Mouse (Mus musculus): ENCODE data around the gene Acsl1. TPM values are rescaled to one million over a fixed set of nuclear protein-coding genes. Genes with fewer than 3 reads are reported as not detected.

Gene Acsl1
- total and polyA plus RNA-seq, 3 experiments = 26.2 to 33.9 TPM; not detected in 1

DNA sequence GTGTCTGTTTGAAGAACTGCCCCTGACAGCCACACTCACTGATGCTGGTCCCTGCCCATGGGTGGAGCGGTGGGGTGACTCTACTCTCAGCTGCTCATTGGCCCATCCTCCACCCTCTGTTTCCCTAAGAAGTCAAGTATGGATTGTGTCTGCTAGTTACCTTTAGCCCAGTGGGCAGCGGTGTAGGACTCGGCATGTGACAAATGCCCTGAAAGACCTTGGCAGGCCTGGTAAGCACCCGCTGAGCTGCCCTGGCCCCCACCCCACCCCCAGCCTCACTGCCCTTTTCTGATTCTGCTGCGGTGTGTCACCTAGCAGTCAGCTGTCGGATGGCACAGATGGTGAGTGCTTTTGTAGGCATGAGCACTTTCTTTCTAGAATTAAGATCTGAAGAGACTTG is 20.0 kb downstream of the Acsl1 start:
- H3K36me3 ChIP-seq (ENCODE audit: control insufficient read depth in 1 of 2, insufficient read depth in 2 of 2, low read length in 2 of 2) = no peaks in the 10 kb centered on the region; a peak in 1 of 4 replicates
- H3K9ac ChIP-seq (ENCODE audit: control insufficient read depth, low read depth, low read length, poor library complexity, severe bottlenecking) = no peak overlapping the region
- TF ChIP-seq CHD1 (IDR thresholded peaks at IDR 0.05; ENCODE audit: low read depth, low read length) (no peak), GATA1 (IDR thresholded peaks at IDR 0.05; ENCODE audit: low read depth, low read length) (no peak), USF1 (IDR thresholded peaks at IDR 0.05; ENCODE audit: low read depth, low read length) (no peak)
- no peaks in the 10 kb centered on the region for H3K4me1 ChIP-seq (ENCODE audit: control insufficient read depth in 1 of 2, insufficient read depth in 2 of 2, low read length in 2 of 2)
- peaks cover 8% of the 10 kb centered on the region; the same call in 1 of the 2 replicates for H3K79me2 ChIP-seq (ENCODE audit: control insufficient read depth, insufficient read depth, low read length, poor library complexity)
- H3K27me3 ChIP-seq (ENCODE audit: control insufficient read depth in 1 of 2, insufficient read depth in 2 of 2, low read length in 2 of 2) = no peaks in the 10 kb centered on the region
- DNase-seq (ENCODE audit: low read depth, low spot score) = no peak
- no peak overlapping the region for H3K27ac ChIP-seq (ENCODE audit: control insufficient read depth, low read depth, low read length)
- H3K4me3 ChIP-seq (ENCODE audit: control insufficient read depth in 1 of 2, insufficient read depth in 1 of 2, low read depth in 2 of 2, low read length in 2 of 2) = no peak overlapping the region
- no peaks in the 10 kb centered on the region for H3K9me3 ChIP-seq (replicated peaks; ENCODE audit: insufficient read depth, low read length)

DNA sequence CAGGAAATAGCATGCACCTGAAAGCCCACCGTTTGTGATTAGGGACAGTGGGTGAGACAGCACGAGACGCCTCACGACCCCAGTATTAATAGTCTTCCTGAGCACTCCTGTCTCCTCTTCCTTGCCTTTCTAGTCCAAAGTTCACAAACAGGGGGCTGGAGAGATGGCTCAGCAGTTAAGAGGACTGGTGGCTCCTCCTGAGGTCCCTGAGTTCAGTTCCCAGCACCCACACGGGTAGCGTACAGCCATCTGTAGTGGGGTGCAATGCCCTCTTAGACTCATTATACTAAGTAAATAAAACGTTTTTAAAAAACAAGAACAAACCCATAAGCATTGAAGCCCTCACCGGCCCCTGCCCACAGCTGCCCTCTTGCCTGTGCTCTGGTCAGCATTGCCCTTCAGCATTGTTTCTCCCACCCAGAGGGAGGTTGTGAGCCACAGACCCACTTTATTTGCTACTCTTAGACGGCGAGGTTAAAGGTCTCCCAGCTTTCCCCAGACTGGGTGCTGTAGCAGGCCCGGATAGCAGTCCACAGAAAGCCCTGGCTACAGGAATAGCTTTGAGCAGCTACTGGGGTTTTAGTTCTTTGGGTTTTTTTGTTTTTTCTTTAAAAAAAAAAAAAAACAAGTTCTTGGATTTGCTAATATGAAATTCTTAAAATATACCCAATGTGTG is 22.8 kb downstream of the Acsl1 start:
- DNase-seq (ENCODE audit: low read depth, low spot score) = no peak
- Histone ChIP-seq H3K9ac (ENCODE audit: control insufficient read depth, low read depth, low read length, poor library complexity, severe bottlenecking) (no peak overlapping the region), H3K27me3 (ENCODE audit: control insufficient read depth in 1 of 2, insufficient read depth in 2 of 2, low read length in 2 of 2) (no peaks in the 10 kb centered on the region), H3K9me3 (replicated peaks; ENCODE audit: insufficient read depth, low read length) (no peaks in the 10 kb centered on the region), H3K4me1 (ENCODE audit: control insufficient read depth in 1 of 2, insufficient read depth in 2 of 2, low read length in 2 of 2) (no peaks in the 10 kb centered on the region), H3K27ac (ENCODE audit: control insufficient read depth, low read depth, low read length) (no peak overlapping the region), H3K36me3 (ENCODE audit: control insufficient read depth in 1 of 2, insufficient read depth in 2 of 2, low read length in 2 of 2) (peaks cover 0 to 1% of the 10 kb centered on the region in 2 experiments; a peak in 1 of 4 replicates), H3K79me2 (ENCODE audit: control insufficient read depth, insufficient read depth, low read length, poor library complexity) (peaks cover 5% of the 10 kb centered on the region; the same call in 1 of the 2 replicates), H3K4me3 (ENCODE audit: control insufficient read depth in 1 of 2, insufficient read depth in 1 of 2, low read depth in 2 of 2, low read length in 2 of 2) (no peak overlapping the region)
- no peak for TF ChIP-seq MXI1 (IDR thresholded peaks at IDR 0.05; ENCODE audit: low read depth, low read length)

DNA sequence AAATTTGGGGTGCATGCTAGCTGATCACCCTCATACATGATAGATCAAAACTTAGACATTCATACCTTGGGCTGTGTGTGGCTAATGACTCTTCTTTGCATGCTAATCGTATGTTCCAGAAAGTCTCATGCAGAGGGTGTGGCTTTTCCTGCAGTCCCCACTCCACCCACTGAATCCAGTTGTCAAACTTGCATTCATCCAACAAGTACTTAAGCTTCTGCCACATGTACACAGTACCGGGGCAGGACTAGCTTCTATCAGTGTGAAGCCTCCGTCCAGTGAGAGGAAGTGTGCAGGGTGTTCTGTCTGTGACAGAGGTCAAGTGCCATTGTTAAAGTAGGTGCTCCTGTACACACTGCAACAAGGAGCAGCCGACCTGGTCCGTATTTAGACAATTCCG is 26.0 kb downstream of the Acsl1 start:
- Histone ChIP-seq H3K9me3 (replicated peaks; ENCODE audit: insufficient read depth, low read length) (no peaks in the 10 kb centered on the region), H3K36me3 (ENCODE audit: control insufficient read depth in 1 of 2, insufficient read depth in 2 of 2, low read length in 2 of 2) (peaks cover 0 to 1% of the 10 kb centered on the region in 2 experiments; a peak in 1 of 4 replicates), H3K4me1 (ENCODE audit: control insufficient read depth in 1 of 2, insufficient read depth in 2 of 2, low read length in 2 of 2) (no peaks in the 10 kb centered on the region), H3K9ac (ENCODE audit: control insufficient read depth, low read depth, low read length, poor library complexity, severe bottlenecking) (no peak overlapping the region), H3K79me2 (ENCODE audit: control insufficient read depth, insufficient read depth, low read length, poor library complexity) (no peaks in the 10 kb centered on the region), H3K27me3 (ENCODE audit: control insufficient read depth in 1 of 2, insufficient read depth in 2 of 2, low read length in 2 of 2) (no peaks in the 10 kb centered on the region), H3K4me3 (ENCODE audit: control insufficient read depth in 1 of 2, insufficient read depth in 1 of 2, low read depth in 2 of 2, low read length in 2 of 2) (no peak overlapping the region), H3K27ac (ENCODE audit: control insufficient read depth, low read depth, low read length) (no peak overlapping the region)
- DNase-seq (ENCODE audit: low read depth, low spot score) = no peak
- TF ChIP-seq POLR2AphosphoS2 (IDR thresholded peaks at IDR 0.05; ENCODE audit: low read length) (no peak), UBTF (IDR thresholded peaks at IDR 0.05; ENCODE audit: borderline replicate concordance, insufficient read depth, low read depth, low read length) (no peak), ETS1 (IDR thresholded peaks at IDR 0.05; ENCODE audit: low read depth, low read length) (no peak)
